Mouse (Mus musculus): Measurements from ENCODE around the gene Hyou1.
A peak's percentile ranks its signal among the peaks of the same experiment; 100 is the strongest.
"Not testable (repeated sequence)": the region's sequence is repeated elsewhere in the genome, so short reads cannot be mapped to it uniquely, and the experiment has no call there.

The Hyou1 gene

DNA sequence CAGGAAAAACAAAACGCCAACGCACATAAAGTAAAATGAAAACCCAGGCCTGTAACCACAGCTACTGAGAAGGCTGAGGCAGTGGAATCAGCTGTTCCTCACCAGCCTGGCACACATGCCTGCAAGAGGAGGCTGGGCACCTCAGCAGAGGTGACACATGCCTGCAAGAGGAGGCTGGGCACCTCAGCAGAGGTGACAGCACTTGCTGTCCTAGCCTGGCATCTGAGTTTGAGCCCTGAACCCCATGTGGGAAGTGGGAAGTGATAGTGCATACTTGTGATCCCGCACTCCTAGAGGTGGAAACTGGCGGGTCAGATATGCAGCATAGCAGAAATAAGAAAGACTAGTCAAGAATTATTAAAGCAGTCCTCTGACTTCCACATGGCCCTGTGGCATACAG, 27.9 kb upstream of the Hyou1 start:
- no peak for DNase-seq (ENCODE audit: low spot score in 2 of 2)

DNA sequence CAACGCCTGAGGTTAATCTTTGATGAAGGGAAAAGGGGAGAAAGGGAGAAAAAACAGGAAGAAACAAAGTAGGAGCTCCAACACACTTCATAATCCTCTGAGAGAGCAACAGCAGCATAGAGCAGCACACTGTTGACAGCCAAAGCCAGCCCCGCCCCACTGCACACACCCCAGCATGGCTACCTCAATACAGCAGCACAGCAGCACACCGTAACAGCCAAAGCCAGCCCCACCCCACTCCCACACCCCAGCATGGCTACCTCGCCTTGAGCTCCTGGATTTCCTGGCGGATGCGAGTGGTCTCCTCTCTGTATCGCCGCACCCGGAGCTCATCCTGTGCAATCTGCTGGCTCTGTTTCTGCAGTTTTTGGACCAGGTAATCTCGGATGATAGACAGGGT, 27.0 kb upstream of the Hyou1 start:
- DNase-seq (ENCODE audit: low spot score in 2 of 2) = no peak

DNA sequence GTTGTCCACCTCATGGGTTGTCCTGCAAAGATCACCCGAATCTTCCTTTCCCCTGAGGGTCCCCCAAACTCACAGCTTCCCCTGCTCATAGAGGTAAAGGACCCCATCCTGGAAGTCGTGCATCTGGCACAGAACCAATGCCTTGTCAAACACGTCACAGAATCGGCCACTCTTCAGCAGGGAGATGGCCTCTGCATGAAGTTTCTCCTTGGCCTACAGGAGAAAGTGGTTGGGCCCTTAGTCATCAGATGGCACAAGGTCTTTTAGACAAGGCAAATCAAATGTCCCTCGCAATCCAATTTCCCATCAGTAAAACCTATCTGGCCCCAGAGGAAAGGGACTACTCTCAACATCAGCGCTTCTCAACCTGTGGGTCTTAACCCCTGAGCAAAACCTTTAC, 26.1 kb upstream of the Hyou1 start:
- DNase-seq (ENCODE audit: low spot score in 2 of 2) = no peak

DNA sequence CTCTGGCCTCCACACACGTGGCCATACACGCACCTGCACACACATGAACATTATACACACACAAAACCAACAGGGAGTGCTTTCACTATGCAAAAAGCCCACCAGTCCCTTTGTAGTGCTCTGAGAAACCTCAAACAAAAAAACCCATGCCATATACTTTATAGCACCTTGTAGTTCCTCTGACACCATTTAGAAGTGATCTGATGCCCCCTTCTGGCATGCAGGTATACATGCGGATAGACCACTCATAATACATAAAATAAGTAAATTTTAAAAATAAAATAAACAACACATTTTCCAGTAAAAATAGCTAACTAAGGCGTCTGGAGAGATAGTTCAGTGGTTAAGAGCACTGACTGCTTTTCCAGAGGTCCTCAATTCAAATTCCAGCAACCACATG, 22.1 kb upstream of the Hyou1 start:
- no peak for DNase-seq (ENCODE audit: low spot score in 2 of 2)

DNA sequence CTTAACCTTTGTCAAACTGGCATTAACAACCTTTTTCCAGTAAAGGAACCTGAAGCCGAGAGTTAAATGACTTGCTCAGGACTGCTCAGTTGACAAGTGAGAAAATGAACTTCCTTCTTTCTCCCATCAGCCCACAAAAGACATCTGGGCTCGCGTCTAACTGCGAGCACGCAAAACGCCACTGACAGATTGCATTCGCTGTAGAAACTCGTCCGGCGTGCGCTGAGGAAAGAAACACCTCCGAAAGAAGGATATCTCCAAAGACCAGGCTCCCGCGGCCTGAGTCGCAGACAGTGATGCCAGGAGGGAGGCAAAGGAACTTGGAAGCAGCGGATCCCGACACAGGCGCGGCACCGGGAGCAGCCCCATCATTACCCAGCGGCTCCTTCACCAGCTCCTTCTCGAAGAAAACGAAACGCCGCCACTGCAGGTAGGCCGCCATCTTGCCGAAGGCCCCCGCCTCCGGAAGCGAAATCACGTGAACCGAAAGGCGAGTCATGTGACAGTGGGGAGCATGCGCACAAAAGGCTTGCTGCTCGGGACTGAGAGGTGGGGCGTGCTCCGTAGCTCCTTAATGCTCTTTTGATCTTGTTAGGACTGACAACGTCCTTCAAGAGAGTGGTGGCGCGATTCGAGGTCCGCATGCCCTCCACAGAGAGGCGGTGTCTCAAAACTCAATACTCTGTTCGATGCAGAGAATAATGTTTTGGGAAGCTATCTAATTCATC, 17.9 kb upstream of the Hyou1 start, which contains the start of gene Vps11:
TSS of gene Vps11 (minus strand) at position 481 of the 728 bp plus-strand sequence.
- peak; percentile 89 to 95 for DNase-seq (ENCODE audit: low spot score in 2 of 2)

DNA sequence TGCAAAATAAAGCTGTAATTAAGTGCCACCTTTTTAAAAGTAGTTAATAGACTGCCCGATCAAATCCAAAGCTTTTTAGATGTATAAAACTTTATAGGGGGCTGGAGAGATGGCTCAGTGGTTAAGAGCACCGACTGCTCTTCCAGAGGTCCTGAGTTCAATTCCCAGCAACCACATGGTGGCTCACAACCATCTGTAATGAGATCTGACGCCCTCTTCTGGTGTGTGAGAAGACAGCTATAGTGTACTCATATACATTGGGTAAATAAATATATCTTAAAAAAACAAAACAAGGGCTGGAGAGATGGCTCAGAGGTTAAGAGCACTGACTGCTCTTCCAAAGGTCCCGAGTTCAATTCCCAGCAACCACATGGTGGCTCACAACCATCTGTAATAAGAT, 17.4 kb upstream of the Hyou1 start:
- DNase-seq (ENCODE audit: low spot score in 2 of 2) = not testable (repeated sequence)

DNA sequence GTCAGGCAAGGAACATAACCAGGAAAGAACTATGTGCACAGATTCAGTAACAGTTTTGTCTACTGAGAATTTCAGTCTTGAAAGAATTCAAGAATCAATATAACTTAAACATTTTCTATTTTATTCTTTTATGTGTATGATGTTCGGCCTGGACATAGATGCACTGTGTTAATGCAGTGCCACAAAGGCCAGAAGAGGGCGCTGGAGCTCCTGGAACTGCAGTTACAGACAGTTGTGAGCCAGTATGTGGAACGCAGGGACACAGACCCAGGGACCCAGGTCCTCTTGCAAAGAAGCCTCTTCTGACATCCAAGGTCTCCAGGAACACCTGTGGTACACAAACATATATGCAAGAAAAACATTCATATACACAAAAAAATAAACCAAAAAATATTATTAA, 14.8 kb upstream of the Hyou1 start:
- DNase-seq (ENCODE audit: low spot score in 2 of 2) = no peak

DNA sequence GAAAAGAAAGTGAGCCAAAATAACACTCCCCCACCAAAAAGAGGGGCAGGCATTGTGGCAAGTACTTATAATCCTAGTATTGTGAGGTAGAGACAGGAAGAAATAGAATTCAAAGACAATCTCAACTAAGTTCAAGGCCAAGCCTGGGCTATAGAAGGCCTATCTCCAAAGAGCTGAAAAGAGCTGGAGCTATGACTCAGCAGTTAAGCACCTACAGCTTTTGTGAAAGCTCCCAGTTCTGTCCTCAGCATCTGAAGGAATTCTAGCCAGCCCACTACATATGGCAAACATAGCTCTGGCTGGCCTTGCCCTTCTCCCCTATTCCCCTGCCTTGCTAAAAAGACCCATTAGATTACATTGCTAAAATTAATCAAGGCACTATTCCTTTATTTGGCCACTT, 5.9 kb upstream of the Hyou1 start:
- DNase-seq (ENCODE audit: low spot score in 2 of 2) = no peak

DNA sequence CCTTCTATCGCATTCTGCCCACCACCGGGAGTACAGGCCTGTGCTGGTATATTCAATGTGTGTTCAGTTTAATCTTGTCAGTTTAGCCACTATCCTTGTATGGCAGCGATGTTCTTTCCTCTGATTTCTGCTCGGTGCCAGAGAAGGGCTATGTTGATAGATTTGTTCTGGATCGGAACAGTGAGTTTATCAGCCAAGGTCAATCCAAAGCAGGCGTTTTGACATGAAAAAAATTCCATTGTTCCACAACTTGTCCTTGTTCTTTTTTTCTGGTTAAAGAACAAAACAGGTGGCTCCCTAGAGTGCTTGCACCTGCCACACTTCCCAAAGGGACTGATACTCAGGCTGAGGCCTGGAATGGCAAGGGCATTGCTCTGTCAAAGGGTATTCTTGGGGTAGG, 3.1 kb upstream of the Hyou1 start:
- DNase-seq (ENCODE audit: low spot score in 2 of 2) = no peak

DNA sequence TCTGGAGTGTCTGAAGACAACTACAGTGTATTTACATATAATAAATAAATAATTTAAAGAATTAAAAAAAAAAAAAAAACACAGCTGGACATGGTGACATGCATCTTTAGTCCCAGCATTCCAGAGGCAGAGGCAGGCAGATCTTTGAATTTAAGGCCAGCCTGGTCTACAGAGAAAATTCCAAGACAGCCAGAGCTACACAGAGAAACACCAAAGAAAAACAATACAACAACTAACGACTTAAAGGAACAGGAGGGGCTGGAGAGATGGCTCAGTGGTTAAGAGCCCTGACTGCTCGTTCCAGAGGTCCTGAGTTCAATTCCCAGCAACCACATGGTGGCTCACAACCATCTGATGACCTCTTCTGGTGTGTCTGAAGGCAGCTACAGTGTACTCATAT, 2.0 kb upstream of the Hyou1 start:
- not testable (repeated sequence) for DNase-seq (ENCODE audit: low spot score in 2 of 2)

DNA sequence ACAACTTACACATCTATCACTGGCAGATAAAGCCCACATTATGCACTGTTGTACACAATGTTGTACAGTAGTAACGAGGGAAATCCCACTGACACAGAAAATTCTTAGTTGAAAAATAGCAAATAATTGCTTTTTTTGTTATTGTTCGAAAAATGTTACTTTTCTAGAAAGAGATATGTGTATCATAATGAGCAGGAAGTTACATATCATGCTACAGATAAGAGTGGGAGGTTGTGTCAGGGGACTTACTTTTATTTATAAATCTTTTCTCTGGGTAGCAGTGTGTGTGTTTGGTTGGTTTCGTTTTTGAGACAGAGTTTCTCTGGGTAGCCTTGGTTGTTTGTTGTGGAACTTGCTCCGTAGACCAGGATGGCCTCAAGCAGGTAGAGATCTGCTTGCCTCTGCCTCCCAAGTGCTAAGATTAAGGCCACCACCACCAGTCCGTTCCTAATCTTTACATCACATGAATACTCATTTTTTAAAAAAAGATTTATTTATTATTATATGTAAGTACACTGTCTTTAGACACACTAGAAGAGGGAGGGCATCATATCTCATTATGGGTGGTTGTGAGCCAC, 1.0 kb upstream of the Hyou1 start:
- no peak for DNase-seq (ENCODE audit: low spot score in 2 of 2)

DNA sequence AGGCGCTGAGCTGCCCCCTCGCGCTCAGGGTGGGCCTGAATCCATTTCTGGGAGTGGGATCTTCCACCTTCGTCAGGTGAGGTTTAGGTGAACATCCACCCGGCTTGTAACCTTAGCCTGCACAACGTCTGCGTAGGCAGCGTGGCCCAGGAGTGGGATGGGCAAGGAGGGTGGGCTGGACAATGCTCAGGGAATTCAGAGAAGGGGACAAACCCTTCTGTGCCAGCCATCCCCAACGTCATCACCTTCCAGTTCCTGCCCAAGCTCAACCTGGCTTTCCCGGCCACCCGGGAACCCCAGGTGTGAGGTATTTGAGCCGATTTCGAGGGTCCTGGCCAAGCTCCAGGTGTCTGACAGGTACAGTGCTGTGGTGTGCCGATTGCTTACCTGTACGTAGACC, 572 bp downstream of the Hyou1 start:
- no peak for DNase-seq (ENCODE audit: low spot score in 2 of 2)

DNA sequence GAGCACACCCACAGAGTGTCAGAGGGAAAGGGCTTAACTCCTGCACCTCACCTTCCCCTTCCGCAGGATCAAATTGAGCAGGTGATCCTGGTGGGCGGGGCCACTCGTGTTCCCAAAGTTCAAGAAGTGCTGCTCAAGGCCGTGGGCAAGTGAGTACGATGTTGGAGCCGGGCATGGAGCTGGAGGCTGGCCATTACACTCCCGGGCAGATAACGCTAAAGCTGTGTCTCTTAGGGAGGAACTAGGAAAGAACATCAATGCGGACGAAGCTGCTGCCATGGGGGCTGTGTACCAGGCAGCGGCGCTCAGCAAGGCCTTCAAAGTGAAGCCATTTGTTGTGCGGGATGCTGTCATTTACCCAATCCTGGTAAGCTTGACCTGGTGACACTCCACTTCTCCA, 5.3 kb downstream of the Hyou1 start:
- DNase-seq (ENCODE audit: low spot score in 2 of 2) = no peak

DNA sequence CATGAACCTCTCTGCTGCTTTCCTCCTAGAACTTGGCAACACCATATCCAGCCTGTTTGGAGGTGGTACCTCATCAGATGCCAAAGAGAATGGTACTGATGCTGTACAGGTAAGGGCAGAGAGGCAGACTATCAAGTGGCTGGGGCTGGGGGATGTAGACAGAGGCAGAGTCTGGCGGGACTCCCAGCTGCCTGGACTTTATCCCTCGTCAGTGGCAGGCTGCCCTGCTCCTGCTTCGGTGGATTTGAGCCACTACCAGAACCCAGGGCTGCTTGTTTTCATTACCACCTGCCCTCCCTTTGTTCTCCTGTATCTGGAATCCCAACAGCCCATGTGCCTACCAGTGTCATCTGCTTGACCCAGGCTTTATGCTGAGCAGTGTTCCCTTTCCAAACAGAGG, 7.9 kb downstream of the Hyou1 start:
- DNase-seq (ENCODE audit: low spot score in 2 of 2) = no peak

DNA sequence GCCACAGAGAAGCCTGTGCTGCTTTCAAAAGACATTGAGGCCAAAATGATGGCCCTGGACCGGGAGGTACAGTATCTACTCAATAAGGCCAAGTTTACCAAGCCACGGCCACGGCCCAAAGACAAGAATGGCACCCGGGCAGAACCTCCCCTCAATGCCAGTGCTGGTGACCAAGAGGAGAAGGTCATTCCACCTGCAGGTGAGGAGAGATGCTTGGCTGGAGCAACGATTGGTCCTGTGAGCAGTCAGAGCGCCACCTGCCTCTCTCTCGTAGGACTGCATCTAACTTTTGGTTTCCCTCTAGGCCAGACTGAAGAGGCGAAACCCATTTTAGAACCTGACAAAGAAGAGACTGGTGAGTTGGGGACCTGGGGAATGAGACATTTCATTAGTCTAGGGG, 10.0 kb downstream of the Hyou1 start:
- DNase-seq (ENCODE audit: low spot score in 2 of 2) = peak in 1 of 2 experiments; percentile 53

DNA sequence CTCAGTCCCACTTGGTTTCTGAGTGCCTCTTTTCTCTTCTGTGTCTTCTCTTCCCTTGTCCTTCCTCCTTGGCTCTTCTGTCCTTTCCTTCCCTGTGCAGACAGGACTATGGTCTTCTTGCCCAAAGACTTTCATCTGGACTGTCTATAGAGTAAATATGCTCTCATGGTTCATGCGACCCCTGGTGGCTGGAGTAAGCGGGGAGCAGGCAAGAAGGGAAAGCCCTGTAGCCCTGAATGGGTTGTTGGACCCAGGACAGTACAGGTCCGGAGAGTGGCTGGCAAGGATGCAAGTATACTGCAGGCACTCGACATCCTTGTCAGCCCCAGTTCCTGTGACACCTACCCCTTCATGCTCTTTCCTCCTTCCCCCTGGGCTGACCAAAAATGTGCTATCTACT, 12.2 kb downstream of the Hyou1 start:
- DNase-seq (ENCODE audit: low spot score in 2 of 2) = peak; percentile 61 to 78

DNA sequence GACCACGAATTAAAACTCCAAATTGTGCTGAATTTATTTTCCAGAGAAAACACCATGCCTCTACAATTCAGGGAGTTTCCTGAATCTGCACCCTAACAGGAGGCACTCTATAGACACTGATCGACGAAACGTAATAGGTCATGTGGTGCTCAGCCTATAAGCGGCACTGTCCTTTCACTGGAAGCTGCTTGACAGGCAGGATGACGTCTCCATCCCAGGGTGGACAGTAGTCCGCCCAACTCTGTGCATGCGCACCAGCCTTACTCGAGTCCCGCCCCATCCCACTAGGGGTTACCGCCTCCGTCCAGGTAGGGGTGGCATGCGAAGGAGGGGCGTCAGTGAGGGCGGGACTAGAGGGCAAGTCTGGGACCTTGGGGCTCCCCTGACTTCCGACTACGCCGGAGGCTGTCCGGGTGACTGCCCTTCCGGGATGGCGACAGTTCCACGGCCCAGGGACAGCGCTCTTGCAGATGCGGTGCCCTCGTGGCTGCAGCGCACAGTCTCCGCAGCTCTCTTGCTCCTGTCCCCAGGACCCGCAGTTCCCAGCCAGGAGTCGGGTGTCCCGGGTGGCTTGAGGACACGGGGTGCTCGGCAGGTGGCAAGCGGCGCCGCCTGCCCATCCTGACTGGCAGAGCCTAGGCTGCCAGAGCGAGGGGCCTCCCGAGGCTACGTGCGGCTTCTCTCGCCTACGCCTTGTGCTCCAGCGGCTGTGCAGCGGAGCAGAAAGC, 17.6 kb downstream of the Hyou1 start, which contains the start of gene Slc37a4:
TSS of gene Slc37a4 (plus strand) at position 169 of the 728 bp plus-strand sequence.
- peak; percentile 77 to 84 for DNase-seq (ENCODE audit: low spot score in 2 of 2)

DNA sequence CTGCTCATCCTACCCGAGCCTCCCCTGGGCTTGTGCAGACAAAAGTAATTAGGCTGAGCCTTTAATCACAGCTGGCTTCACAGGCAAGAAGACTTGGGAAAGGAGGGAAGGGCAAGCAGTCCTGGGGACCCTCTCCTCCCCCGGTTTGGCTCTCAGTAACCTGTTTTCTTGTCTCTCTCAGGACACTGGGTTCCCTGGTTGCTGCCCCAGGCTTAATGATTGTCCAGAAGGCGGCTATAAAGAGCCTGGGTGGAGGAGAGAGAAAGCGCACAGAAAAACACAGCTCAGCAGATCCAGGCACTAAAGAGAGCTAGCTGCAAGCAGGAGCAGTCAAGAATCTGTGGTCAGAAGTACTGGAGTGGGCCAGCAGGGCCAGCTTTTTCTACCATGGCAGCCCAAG, 18.8 kb downstream of the Hyou1 start:
- DNase-seq (ENCODE audit: low spot score in 2 of 2) = no peak

DNA sequence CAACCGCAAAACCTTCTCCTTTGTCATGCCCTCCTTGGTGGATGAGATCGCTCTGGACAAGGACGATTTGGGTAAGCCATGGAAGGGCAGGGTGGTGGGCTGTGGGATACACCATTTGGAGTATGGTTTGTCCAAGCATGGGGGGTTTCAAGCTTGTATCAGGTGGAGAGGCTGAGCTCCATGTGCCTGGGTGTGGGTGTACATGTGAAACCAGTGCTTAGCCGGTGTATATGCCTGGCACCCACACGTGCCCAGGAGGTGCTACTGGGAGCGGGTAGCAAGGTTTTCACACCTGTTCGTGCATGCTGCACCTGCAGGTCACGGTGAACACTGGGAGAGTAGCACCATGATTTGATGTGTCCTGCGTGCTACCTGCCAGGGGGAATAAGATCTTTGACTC, 19.3 kb downstream of the Hyou1 start:
- no peak for DNase-seq (ENCODE audit: low spot score in 2 of 2)

DNA sequence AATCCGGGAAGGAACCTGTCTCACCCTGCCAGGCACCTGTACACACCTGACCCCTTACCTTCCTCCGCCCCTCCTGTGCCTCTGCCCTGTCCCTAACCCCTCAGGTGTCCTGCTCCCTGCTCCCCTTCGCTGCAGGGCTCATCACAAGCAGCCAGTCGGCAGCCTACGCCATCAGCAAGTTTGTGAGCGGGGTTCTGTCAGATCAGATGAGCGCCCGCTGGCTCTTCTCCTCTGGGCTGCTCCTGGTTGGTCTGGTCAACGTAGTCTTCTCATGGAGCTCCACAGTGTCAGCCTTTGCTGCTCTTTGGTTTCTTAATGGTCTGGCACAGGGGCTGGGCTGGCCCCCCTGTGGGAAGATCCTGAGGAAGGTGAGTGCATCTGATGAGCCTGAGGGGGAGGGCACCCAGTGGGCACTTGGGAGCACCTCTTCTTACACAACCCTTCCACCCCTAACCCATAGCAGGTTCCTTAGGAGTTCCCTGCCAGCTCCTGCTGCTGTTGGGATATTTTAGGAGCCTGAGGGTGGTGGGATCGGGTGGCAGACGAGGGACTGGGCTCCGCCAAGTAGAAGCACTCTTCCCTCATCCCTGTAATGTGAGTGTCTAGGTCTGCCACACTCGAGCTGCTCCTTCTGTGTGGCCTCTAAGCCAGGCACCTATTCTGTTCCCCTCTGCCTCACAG, 20.0 kb downstream of the Hyou1 start:
- no peak for DNase-seq (ENCODE audit: low spot score in 2 of 2)

DNA sequence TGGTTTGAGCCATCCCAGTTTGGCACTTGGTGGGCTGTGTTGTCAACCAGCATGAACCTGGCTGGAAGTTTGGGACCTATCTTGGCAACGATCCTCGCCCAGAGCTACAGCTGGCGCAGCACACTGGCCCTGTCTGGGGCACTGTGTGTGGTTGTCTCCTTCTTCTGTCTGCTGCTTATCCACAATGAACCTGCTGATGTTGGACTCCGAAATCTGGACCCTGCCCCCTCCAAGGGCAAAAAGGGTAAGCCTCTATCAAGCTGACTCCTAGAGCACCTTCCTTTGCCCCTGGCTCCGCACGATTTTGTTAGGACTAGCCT, 20.5 kb downstream of the Hyou1 start:
- DNase-seq (ENCODE audit: low spot score in 2 of 2) = no peak

DNA sequence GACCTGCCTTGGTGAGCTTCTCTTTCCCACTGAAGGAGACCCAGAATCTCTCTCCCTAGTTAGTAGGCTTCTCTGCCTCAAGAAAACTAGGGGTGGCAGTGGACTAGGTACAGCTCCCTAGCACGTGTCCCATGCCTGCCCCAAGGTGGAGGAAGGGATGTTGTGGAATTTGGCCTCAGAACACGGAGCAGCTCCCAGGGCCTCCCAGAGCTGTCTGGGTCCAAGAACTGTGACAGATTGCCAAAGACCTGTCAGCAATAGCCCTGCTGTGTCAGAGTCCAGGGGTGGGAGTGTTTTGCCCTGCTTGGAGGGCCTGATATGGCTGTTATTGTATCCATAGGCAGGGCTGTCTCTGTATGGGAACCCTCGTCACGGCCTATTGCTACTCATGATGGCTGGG, 21.8 kb downstream of the Hyou1 start:
- DNase-seq (ENCODE audit: low spot score in 2 of 2) = no peak

DNA sequence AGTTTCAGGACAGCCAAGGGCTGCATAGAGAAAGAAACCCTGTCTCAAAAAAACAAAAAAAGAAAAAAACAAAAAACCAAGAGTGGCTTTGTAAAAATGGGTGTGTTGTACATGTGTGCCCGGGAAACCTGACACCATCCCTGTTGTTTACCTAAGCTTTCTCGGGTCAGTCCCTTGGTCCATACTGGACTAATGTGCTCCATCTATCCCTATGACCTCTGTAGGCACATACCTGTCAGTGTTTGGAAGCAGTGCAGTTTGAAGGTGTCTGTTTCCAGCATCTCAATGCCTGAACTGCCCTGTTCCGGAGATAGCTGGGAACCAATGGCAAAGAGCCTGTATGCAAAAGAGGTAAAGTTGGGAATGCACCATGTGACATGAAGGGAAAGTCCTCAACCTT, 25.7 kb downstream of the Hyou1 start:
- DNase-seq (ENCODE audit: low spot score in 2 of 2) = no peak
